Mouse (Mus musculus) cerebellum, adult 2 months (tissue): ENCODE measurements around the gene 4933430I17Rik.

Experiments used
- CTCF ChIP-seq: fragments of 200-500 bp; IDR thresholded peaks from 2 replicates; pipeline ENCODE4 v1.5.1; 2011; ENCODE audit warnings: low read depth, mild to moderate bottlenecking, control low read depth, low read length, moderate library complexity, borderline replicate concordance; ENCODE audit not compliant: insufficient read depth
- POLR2A ChIP-seq: fragments of 200-500 bp; IDR thresholded peaks from 2 replicates; pipeline ENCODE4 v1.6.1; 2011; ENCODE audit warnings: low read length, control low read depth, borderline replicate concordance; ENCODE audit not compliant: insufficient read depth

GRCm38 (mm10) chr4:62509946-62510345 lies 15.2 kb upstream of the 4933430I17Rik start:
- TF ChIP-seq CTCF (no peak), POLR2A (no peak)
